Comparison of ENCODE assay signal across 36 mouse cellular contexts in the genomic region with DNA sequence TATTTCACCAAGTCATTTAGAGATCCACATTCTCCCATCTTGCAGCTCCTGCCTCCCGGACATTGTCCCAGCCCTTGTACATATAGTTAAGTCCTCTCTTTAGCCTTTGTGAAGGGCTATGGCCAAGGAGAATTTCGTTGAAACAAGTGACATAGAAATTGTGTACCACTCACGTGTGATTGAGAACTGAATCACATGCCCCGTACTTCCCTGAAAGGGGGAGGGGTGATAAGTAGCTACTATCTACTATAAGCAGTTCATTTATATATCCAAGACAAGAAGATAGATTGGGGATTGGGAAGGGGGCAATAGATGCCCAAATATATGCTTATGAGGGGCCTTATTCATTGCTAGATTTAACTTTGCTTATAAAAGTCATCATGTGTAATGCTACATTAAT. TPM values are rescaled to one million over a fixed set of nuclear protein-coding genes. Genes with fewer than 3 reads are reported as not detected.
"Had no signal": no experiment of that assay in that cellular context is flagged by ENCODE, and none has a peak within 500 bp of the region (broad histone marks: within the 10 kb centered on the region; RNA-seq: fewer than 3 reads in every experiment).

No protein-coding gene starts in this region.

- H3K27me3 ChIP-seq: heart, embryonic 13.5 days; heart, embryonic 15.5 days; hindbrain, embryonic 12.5 days; hindbrain, embryonic 13.5 days; hindbrain, embryonic 15.5 days; intestine, embryonic 15.5 days had no signal

- H3K36me3 ChIP-seq: heart, embryonic 10.5 days; heart, embryonic 13.5 days; heart, embryonic 15.5 days; hindbrain, embryonic 10.5 days; hindbrain, embryonic 12.5 days; hindbrain, embryonic 13.5 days; hindbrain, embryonic 15.5 days; intestine, embryonic 15.5 days; kidney, embryonic 15.5 days had no signal

- H3K4me2 ChIP-seq: heart, embryonic 11.5 days; heart, embryonic 13.5 days; heart, embryonic 15.5 days; hindbrain, embryonic 12.5 days; hindbrain, embryonic 13.5 days; hindbrain, embryonic 14.5 days; hindbrain, embryonic 15.5 days; intestine, embryonic 15.5 days; kidney, embryonic 15.5 days had no signal

- H3K9ac ChIP-seq: heart, embryonic 13.5 days; heart, embryonic 15.5 days; hindbrain, embryonic 12.5 days; hindbrain, embryonic 13.5 days; hindbrain, embryonic 14.5 days; hindbrain, embryonic 15.5 days; intestine, embryonic 15.5 days; kidney, embryonic 15.5 days had no signal

- DNase-seq: heart, postnatal 10 days; heart, postnatal 14 days; heart, postnatal 36 days; heart, postnatal 4 days; kidney, adult 11 months; kidney, adult 18-20 months; kidney, adult 8-10 months; kidney, adult 9 months; kidney, postnatal 10 days; kidney, postnatal 14 days; kidney, postnatal 25 days; kidney, postnatal 36 days; layer of hippocampus, adult 9-11 months; layer of hippocampus, postnatal 36 days had no signal

- H3K4me3 ChIP-seq: heart, embryonic 10.5 days; heart, embryonic 13.5 days; heart, embryonic 15.5 days; hindbrain, embryonic 10.5 days; hindbrain, embryonic 12.5 days; hindbrain, embryonic 13.5 days; hindbrain, embryonic 15.5 days; intestine, embryonic 15.5 days; kidney, embryonic 15.5 days; layer of hippocampus, adult 2 months; left cerebral cortex, adult 2 months had no signal

- ATAC-seq: hindbrain, embryonic 16.5 days; hindbrain, postnatal 0 days; inflammation-experienced regulatory T-cells, adult 6 months; intestine, embryonic 15.5 days; intestine, embryonic 16.5 days; intestine, postnatal 0 days had no signal

- H3K27ac ChIP-seq: heart, embryonic 10.5 days; heart, embryonic 13.5 days; heart, embryonic 15.5 days; hindbrain, embryonic 10.5 days; hindbrain, embryonic 12.5 days; hindbrain, embryonic 13.5 days; hindbrain, embryonic 14.5 days; hindbrain, embryonic 15.5 days; hindbrain, postnatal 0 days; intestine, embryonic 15.5 days; kidney, embryonic 15.5 days; kidney, postnatal 0 days; layer of hippocampus, adult 2 months; left cerebral cortex, adult 2 months had no signal

- H3K4me1 ChIP-seq: hindbrain, embryonic 12.5 days; intestine, embryonic 15.5 days had no signal

- H3K9me3 ChIP-seq: heart, embryonic 10.5 days; heart, embryonic 13.5 days; heart, embryonic 15.5 days; hindbrain, embryonic 10.5 days; hindbrain, embryonic 12.5 days; hindbrain, embryonic 13.5 days; hindbrain, embryonic 15.5 days; intestine, embryonic 15.5 days; kidney, embryonic 15.5 days had no signal

RNA-seq across cellular contexts. Expression of gene E130114P18Rik, which starts 10.9 kb away (rescaled TPM):
- total RNA-seq: heart, postnatal 14 days; heart, postnatal 25 days; heart, postnatal 4 days; hematopoietic stem cell, adult 5-6 weeks had no signal
- polyA plus RNA-seq: inflammation-experienced regulatory T-cells, adult 6 months; large intestine, adult 2 months had no signal
